Mouse (Mus musculus): ENCODE results near the gene Plekha1.

- TF ChIP-seq ZNF384 (IDR thresholded peaks at IDR 0.05; ENCODE audit: low read depth, low read length) = no peak
- no peak for TF ChIP-seq MAFK (IDR thresholded peaks at IDR 0.05; ENCODE audit: insufficient read depth, low read depth, low read length)
Measured at GRCm38 (mm10) chr7:130950482-130950881, 84.9 kb downstream of the Plekha1 start.

Data from ES-E14 (cell line).